In genomic region chr9:37101059-37101940, GRCm38 (mm10) we compare ENCODE assay signal across 8 mouse cellular contexts. TPM values are rescaled to one million over a fixed set of nuclear protein-coding genes. Genes with fewer than 3 reads are reported as not detected.
DNase-seq lines count a peak whose midpoint lies in the region; ATAC-seq lines count a peak whose summit lies in the region.

No protein-coding gene starts in this region.

- H3K27ac ChIP-seq in heart, embryonic 16.5 days (ENCODE audit: low read length), result peak overlapping the region; percentile 78
- peak overlapping the region; percentile 32; the same call in 1 of the 2 replicates for H3K27ac ChIP-seq in midbrain, embryonic 15.5 days

- WGBS in heart, embryonic 16.5 days, result 46% methylated on average over 11 of the region's 11 CpGs
- WGBS in midbrain, embryonic 15.5 days, result 32% methylated on average over 11 of the region's 11 CpGs

- H3K27me3 ChIP-seq in heart, embryonic 16.5 days (ENCODE audit: control insufficient read depth, insufficient read depth, low read length), result no peaks in the 10 kb centered on the region
- H3K27me3 ChIP-seq in midbrain, embryonic 15.5 days (replicated peaks), result no peaks in the 10 kb centered on the region

- DNase-seq in heart, adult 18-20 months, result peak; percentile 68 to 76
- no peak for DNase-seq in heart, postnatal 4 days
- DNase-seq in brain, adult 2 months (ENCODE audit: low read depth, low spot score), result peak; percentile 19
- no peak for DNase-seq in left cerebral cortex, postnatal 10 days (ENCODE audit: extremely low spot score in 1 of 2, low spot score in 2 of 2)
- DNase-seq in lung, postnatal 36 days, result no peak
- DNase-seq in spleen, postnatal 10 days (ENCODE audit: low spot score in 2 of 2), result no peak

- no peaks in the 10 kb centered on the region for H3K9me3 ChIP-seq in heart, embryonic 16.5 days (replicated peaks; ENCODE audit: control insufficient read depth, low read length)
- H3K9me3 ChIP-seq in midbrain, embryonic 15.5 days, result no peaks in the 10 kb centered on the region

- peak; percentile 77 for ATAC-seq in heart, embryonic 16.5 days (replicated peaks; ENCODE audit: extremely low read depth, insufficient read depth, low FRiP score)
- ATAC-seq in midbrain, embryonic 15.5 days (replicated peaks), result peak; percentile 30; the same call in 1 of the 2 replicates

- H3K4me1 ChIP-seq in heart, embryonic 16.5 days (ENCODE audit: control insufficient read depth, insufficient read depth, low read length), result peaks cover 2% of the 10 kb centered on the region; the same call in 1 of the 2 replicates
- H3K4me1 ChIP-seq in midbrain, embryonic 15.5 days, result peaks cover 8% of the 10 kb centered on the region

- H3K9ac ChIP-seq in heart, embryonic 16.5 days (ENCODE audit: low read length), result no peak overlapping the region
- H3K9ac ChIP-seq in midbrain, embryonic 15.5 days, result no peak overlapping the region

- no peak overlapping the region for H3K4me2 ChIP-seq in heart, embryonic 16.5 days (ENCODE audit: low read depth, low read length)
- H3K4me2 ChIP-seq in midbrain, embryonic 15.5 days, result no peak overlapping the region

- no peaks in the 10 kb centered on the region for H3K36me3 ChIP-seq in heart, embryonic 16.5 days (ENCODE audit: control insufficient read depth, insufficient read depth)
- no peaks in the 10 kb centered on the region for H3K36me3 ChIP-seq in midbrain, embryonic 15.5 days (replicated peaks)

- H3K4me3 ChIP-seq in heart, embryonic 16.5 days (ENCODE audit: low read length), result no peak overlapping the region
- no peak overlapping the region for H3K4me3 ChIP-seq in midbrain, embryonic 15.5 days

- intact Hi-C loops in left cerebral cortex, postnatal 10 days (cut with DNase I), result no loop called here

RNA-seq across cellular contexts. Expression of gene Pknox2, which starts 45.9 kb away (rescaled TPM):
- 10 to 100 TPM in 1 of 2 experiments, 1 to 10 TPM in 1; 6.8 to 10.0 TPM for total RNA-seq in heart, adult 18-20 months (2021)
- 1 to 10 TPM; 7.0 TPM for total RNA-seq in heart, postnatal 4 days (2021)
- polyA plus RNA-seq in heart, embryonic 16.5 days (2015; fragmentation: Nextera tagmentation; extraction: Ambion mirVana), result 3.9 and 4.6 TPM in 2 replicates
- 31.6 and 35.0 TPM in 2 replicates for polyA plus RNA-seq in midbrain, embryonic 15.5 days (2015; fragmentation: Nextera tagmentation; extraction: Ambion mirVana)
- 10 to 100 TPM; 72.9 to 75.7 TPM for total RNA-seq in left cerebral cortex, postnatal 10 days (2021)

Comparison
In these comparisons a context has a peak if more than half of its experiments do, and no peak if none do; other contexts are left out.
1. DNase-seq: peak in heart, adult 18-20 months (2 of 2) and brain, adult 2 months (single experiment); none in heart, postnatal 4 days (single experiment), left cerebral cortex, postnatal 10 days (0 of 2), lung, postnatal 36 days (single experiment) and spleen, postnatal 10 days (0 of 2).
2. RNA of gene Pknox2, which starts 45.9 kb away (total RNA-seq): 72.9 to 75.7 TPM in left cerebral cortex, postnatal 10 days; 6.8 to 10.0 TPM in heart, adult 18-20 months and 7.0 TPM in heart, postnatal 4 days; every median in the first group is over 4 times any median in the second.